Mouse (Mus musculus) heart, adult 2 months (tissue): ENCODE data around the gene Gm7102.

Source experiments
- CTCF ChIP-seq: fragments of 200-600 bp; IDR thresholded peaks from 2 replicates; pipeline ENCODE4 v1.8.1; 2022; ENCODE audit warnings: antibody characterized with exemption, mild to moderate bottlenecking, moderate library complexity
- EP300 ChIP-seq: fragments of 200-500 bp; IDR thresholded peaks from 2 replicates; pipeline ENCODE4 v1.6.1; 2011; ENCODE audit warnings: low read depth, low read length, control low read depth; ENCODE audit not compliant: insufficient read depth
- POLR2A ChIP-seq: fragments of 200-500 bp; IDR thresholded peaks from 2 replicates; pipeline ENCODE4 v1.6.1; 2011; ENCODE audit warnings: mild to moderate bottlenecking, low read depth, low read length, control low read depth; ENCODE audit not compliant: insufficient read depth

GRCm38 (mm10) chr19:61224678-61225525 lies 48.8 kb upstream of the Gm7102 start:
- TF ChIP-seq EP300 (no peak), CTCF (no peak), POLR2A (no peak)
